Mouse (Mus musculus): Measurements from ENCODE around the gene Ccdc47. TPM values are rescaled to one million over a fixed set of nuclear protein-coding genes. Genes with fewer than 3 reads are reported as not detected.
"Not testable (repeated sequence)": the region's sequence is repeated elsewhere in the genome, so short reads cannot be mapped to it uniquely, and the experiment has no call there.

Gene Ccdc47
- polyA plus RNA-seq, 1 experiment: 119 TPM

DNA sequence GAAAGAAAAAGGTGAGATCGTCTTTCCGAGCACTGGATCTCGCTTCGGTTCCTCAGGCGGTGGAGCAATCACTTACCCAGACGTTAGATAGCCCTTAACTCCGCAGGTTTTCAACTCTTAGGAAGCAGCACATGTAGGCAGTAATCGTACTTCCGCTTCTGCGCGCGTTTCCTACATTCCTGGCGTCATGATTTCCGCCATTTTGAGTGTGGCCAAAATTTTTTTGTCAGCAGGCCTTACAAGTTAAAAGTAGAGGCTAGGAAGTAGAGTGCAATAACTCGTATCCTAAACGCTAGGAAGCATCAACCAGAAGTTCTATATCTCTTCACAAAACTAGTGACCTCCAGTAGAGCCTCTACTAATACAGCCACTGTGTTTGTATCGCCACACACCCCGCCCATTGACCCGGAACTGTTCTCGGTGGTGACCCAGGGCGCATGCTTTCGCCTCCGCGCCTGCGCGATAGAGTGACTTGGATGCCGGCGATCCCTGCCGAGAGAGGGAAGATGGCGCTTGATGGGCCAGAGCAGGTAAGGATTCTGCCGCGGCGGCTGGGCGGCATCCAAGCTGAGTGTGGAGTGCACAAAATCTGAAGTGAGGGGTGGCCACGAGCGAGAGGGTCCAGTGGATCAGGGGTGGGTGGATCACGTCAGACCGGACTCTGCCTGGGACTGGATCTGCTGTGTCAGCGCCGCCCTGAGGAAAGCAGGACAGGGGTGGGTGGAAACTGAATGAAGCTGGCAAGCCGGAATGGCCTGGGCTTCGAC lies 39.7 kb upstream of the Ccdc47 start, which contains the start of the genes Ftsj3 and Psmc5:
Gene Ftsj3 (minus strand): TSS at position 395 of the 767 bp plus-strand sequence.
Gene Psmc5 (plus strand): TSS at position 470 of the 767 bp plus-strand sequence.
- peak within 1 kb of the TSS; percentile 78 for H3K9ac ChIP-seq (ENCODE audit: low read depth, poor library complexity, severe bottlenecking)
- peak; percentile 69 for TF ChIP-seq POLR2A (IDR thresholded peaks at IDR 0.05; ENCODE audit: insufficient read depth, low read length)
- TF ChIP-seq EP300 (IDR thresholded peaks at IDR 0.05; ENCODE audit: insufficient read depth, low read depth, low read length): 0 out of 2 replicates have a peak, but pooled peaks have one; percentile 34
- TF ChIP-seq CTCF (IDR thresholded peaks at IDR 0.05; ENCODE audit: low read depth, low read length): peak; percentile 3
- no peaks in the 10 kb centered on the region for H3K9me3 ChIP-seq (replicated peaks; ENCODE audit: control insufficient read depth, insufficient read depth, low read length, poor library complexity, severe bottlenecking)
- peaks cover 51% of the 10 kb centered on the region for H3K36me3 ChIP-seq (ENCODE audit: control insufficient read depth, insufficient read depth, low read length, poor library complexity, severe bottlenecking)
- no peaks in the 10 kb centered on the region for H3K4me1 ChIP-seq (ENCODE audit: control insufficient read depth, insufficient read depth, low read length)
- no peaks in the 10 kb centered on the region for H3K27me3 ChIP-seq (ENCODE audit: control insufficient read depth, insufficient read depth, low read length, poor library complexity, severe bottlenecking)
- H3K27ac ChIP-seq (ENCODE audit: insufficient read depth, low read length): peak within 1 kb of the TSS; percentile 15; the same call in 1 of the 2 replicates
- peak within 1 kb of the TSS; percentile 91 for H3K4me3 ChIP-seq (ENCODE audit: low read depth, low read length)

DNA sequence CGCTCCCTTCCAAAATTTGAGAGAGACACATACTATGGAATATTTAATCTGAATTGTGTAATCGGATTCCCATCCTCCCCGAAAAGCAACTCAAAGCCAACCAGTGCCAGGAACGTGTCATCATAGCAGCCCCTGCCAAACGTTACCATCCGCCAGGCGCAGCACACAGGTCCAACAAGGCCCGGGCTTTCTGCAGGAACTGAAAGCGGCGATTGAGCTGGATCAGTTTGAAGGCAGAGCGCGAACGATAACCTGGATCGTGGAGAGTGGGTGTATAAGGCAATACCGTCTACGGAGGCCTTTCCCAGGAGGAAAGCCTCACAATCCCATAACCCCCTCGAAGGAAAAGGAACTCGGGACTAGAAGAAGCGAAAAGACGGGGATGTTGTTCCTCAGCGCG lies 39.0 kb upstream of the Ccdc47 start:
- no peak for TF ChIP-seq CTCF (IDR thresholded peaks at IDR 0.05; ENCODE audit: low read depth, low read length)
- TF ChIP-seq POLR2A (IDR thresholded peaks at IDR 0.05; ENCODE audit: insufficient read depth, low read length): no peak
- no peak for TF ChIP-seq EP300 (IDR thresholded peaks at IDR 0.05; ENCODE audit: insufficient read depth, low read depth, low read length)
- Histone ChIP-seq H3K27me3 (ENCODE audit: control insufficient read depth, insufficient read depth, low read length, poor library complexity, severe bottlenecking) (no peaks in the 10 kb centered on the region), H3K4me1 (ENCODE audit: control insufficient read depth, insufficient read depth, low read length) (no peaks in the 10 kb centered on the region), H3K27ac (ENCODE audit: insufficient read depth, low read length) (peak overlapping the region; percentile 15; the same call in 1 of the 2 replicates), H3K36me3 (ENCODE audit: control insufficient read depth, insufficient read depth, low read length, poor library complexity, severe bottlenecking) (peaks cover 55% of the 10 kb centered on the region), H3K4me3 (ENCODE audit: low read depth, low read length) (peak overlapping the region; percentile 91), H3K9ac (ENCODE audit: low read depth, poor library complexity, severe bottlenecking) (peak overlapping the region; percentile 78), H3K9me3 (replicated peaks; ENCODE audit: control insufficient read depth, insufficient read depth, low read length, poor library complexity, severe bottlenecking) (no peaks in the 10 kb centered on the region)

DNA sequence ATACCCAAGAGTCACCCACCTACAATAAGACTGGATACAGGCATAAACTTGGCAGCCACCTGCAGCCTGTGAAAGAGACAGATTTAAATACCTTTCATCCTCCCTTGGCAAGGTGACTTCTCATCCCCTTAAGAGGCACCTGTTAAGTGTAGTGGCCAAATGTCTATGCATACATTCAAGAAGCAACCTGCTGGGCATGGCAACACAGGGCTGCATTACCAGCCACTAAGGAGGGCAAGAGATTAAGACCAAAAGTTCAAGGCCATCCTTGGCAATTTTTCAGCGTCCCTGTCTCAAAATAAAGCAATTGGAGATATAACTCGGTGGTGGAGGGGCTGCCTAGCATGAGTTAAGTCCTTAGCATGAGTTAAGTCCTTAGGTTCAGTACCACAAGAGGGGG lies 38.6 kb upstream of the Ccdc47 start:
- peaks cover 59% of the 10 kb centered on the region for H3K36me3 ChIP-seq (ENCODE audit: control insufficient read depth, insufficient read depth, low read length, poor library complexity, severe bottlenecking)
- H3K9ac ChIP-seq (ENCODE audit: low read depth, poor library complexity, severe bottlenecking): peak overlapping the region; percentile 78
- no peaks in the 10 kb centered on the region for H3K4me1 ChIP-seq (ENCODE audit: control insufficient read depth, insufficient read depth, low read length)
- H3K9me3 ChIP-seq (replicated peaks; ENCODE audit: control insufficient read depth, insufficient read depth, low read length, poor library complexity, severe bottlenecking): no peaks in the 10 kb centered on the region
- TF ChIP-seq CTCF (IDR thresholded peaks at IDR 0.05; ENCODE audit: low read depth, low read length): no peak
- TF ChIP-seq EP300 (IDR thresholded peaks at IDR 0.05; ENCODE audit: insufficient read depth, low read depth, low read length): no peak
- TF ChIP-seq POLR2A (IDR thresholded peaks at IDR 0.05; ENCODE audit: insufficient read depth, low read length): no peak
- H3K4me3 ChIP-seq (ENCODE audit: low read depth, low read length): peak overlapping the region; percentile 91
- H3K27ac ChIP-seq (ENCODE audit: insufficient read depth, low read length): no peak overlapping the region
- H3K27me3 ChIP-seq (ENCODE audit: control insufficient read depth, insufficient read depth, low read length, poor library complexity, severe bottlenecking): no peaks in the 10 kb centered on the region

DNA sequence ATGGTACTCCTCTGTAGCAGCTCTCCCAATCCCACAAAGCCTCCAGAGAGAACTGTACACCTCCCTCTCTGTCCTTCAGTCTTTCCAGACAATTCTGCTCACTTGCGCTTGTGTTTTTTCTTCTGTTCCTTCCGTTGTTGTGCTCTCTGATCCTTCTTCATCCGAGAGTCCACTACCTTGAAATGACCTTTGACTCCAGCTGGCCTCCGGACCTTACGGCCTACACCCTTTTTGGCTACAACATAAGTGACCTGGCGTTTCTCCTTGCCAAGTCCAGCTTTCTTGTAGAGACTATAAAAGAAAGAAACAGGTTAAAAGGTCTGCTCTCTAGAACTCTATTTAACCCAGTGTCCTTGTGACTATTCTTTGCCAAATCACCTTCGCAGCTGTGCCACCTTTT lies 33.2 kb upstream of the Ccdc47 start:
- H3K27ac ChIP-seq (ENCODE audit: insufficient read depth, low read length): no peak overlapping the region
- no peak overlapping the region for H3K9ac ChIP-seq (ENCODE audit: low read depth, poor library complexity, severe bottlenecking)
- H3K9me3 ChIP-seq (replicated peaks; ENCODE audit: control insufficient read depth, insufficient read depth, low read length, poor library complexity, severe bottlenecking): peaks cover 6% of the 10 kb centered on the region
- no peaks in the 10 kb centered on the region for H3K4me1 ChIP-seq (ENCODE audit: control insufficient read depth, insufficient read depth, low read length)
- TF ChIP-seq EP300 (IDR thresholded peaks at IDR 0.05; ENCODE audit: insufficient read depth, low read depth, low read length) (no peak), POLR2A (IDR thresholded peaks at IDR 0.05; ENCODE audit: insufficient read depth, low read length) (no peak), CTCF (IDR thresholded peaks at IDR 0.05; ENCODE audit: low read depth, low read length) (no peak)
- H3K4me3 ChIP-seq (ENCODE audit: low read depth, low read length): no peak overlapping the region
- H3K27me3 ChIP-seq (ENCODE audit: control insufficient read depth, insufficient read depth, low read length, poor library complexity, severe bottlenecking): no peaks in the 10 kb centered on the region
- H3K36me3 ChIP-seq (ENCODE audit: control insufficient read depth, insufficient read depth, low read length, poor library complexity, severe bottlenecking): peaks cover 96% of the 10 kb centered on the region

DNA sequence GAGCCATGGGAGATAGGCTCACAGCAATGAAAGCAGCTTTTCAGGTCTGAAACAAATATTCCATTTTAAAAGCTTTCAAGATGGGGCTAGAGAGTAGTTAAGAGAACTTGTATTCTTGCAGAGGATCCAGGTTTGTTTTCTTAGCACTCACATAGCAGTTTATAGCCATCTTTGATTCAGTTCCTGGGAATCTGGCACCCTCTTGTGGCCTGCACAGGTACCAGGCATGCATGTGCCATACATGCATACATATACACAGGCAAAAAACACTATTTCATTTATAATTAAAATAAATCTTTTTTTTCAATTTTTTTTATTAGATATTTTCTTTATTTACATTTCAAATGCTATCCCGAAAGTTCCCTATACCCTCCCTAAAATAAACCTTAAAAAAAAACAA lies 30.7 kb upstream of the Ccdc47 start:
- H3K9ac ChIP-seq (ENCODE audit: low read depth, poor library complexity, severe bottlenecking): no peak overlapping the region
- TF ChIP-seq POLR2A (IDR thresholded peaks at IDR 0.05; ENCODE audit: insufficient read depth, low read length) (no peak), CTCF (IDR thresholded peaks at IDR 0.05; ENCODE audit: low read depth, low read length) (peak; percentile 24)
- no peaks in the 10 kb centered on the region for H3K27me3 ChIP-seq (ENCODE audit: control insufficient read depth, insufficient read depth, low read length, poor library complexity, severe bottlenecking)
- H3K4me3 ChIP-seq (ENCODE audit: low read depth, low read length): no peak overlapping the region
- no peak overlapping the region for H3K27ac ChIP-seq (ENCODE audit: insufficient read depth, low read length)
- H3K9me3 ChIP-seq (replicated peaks; ENCODE audit: control insufficient read depth, insufficient read depth, low read length, poor library complexity, severe bottlenecking): peaks cover 6% of the 10 kb centered on the region
- H3K4me1 ChIP-seq (ENCODE audit: control insufficient read depth, insufficient read depth, low read length): no peaks in the 10 kb centered on the region
- peaks cover 91% of the 10 kb centered on the region for H3K36me3 ChIP-seq (ENCODE audit: control insufficient read depth, insufficient read depth, low read length, poor library complexity, severe bottlenecking)

DNA sequence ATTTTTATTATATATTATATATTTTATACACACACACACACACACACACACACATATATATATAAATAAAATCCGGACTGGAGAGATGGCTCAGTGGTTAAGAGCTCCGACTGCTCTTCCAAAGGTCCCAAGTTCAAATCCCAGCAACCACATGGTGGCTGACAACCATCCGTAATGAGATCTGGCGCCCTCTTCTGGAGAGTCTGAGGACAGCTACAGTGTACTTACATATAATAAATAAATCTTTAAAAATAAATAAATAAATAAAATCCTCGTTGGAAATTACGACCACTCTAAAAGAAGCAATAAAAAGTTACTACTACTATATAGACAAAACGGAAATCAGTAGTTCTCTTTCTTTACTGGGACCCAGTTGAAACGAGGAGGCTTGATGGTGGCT lies 17.8 kb upstream of the Ccdc47 start:
- H3K27ac ChIP-seq (ENCODE audit: insufficient read depth, low read length); H3K4me3 ChIP-seq (ENCODE audit: low read depth, low read length); H3K9ac ChIP-seq (ENCODE audit: low read depth, poor library complexity, severe bottlenecking); H3K9me3 ChIP-seq (replicated peaks; ENCODE audit: control insufficient read depth, insufficient read depth, low read length, poor library complexity, severe bottlenecking); H3K4me1 ChIP-seq (ENCODE audit: control insufficient read depth, insufficient read depth, low read length); H3K27me3 ChIP-seq (ENCODE audit: control insufficient read depth, insufficient read depth, low read length, poor library complexity, severe bottlenecking): not testable (repeated sequence)
- peaks cover 60% of the 10 kb centered on the region for H3K36me3 ChIP-seq (ENCODE audit: control insufficient read depth, insufficient read depth, low read length, poor library complexity, severe bottlenecking)
